Mouse (Mus musculus): ENCODE results near the gene Pias3.
A peak's percentile ranks its signal among the peaks of the same experiment; 100 is the strongest.
"Not testable (repeated sequence)": the region's sequence is repeated elsewhere in the genome, so short reads cannot be mapped to it uniquely, and the experiment has no call there.

Pias3 gene

DNA sequence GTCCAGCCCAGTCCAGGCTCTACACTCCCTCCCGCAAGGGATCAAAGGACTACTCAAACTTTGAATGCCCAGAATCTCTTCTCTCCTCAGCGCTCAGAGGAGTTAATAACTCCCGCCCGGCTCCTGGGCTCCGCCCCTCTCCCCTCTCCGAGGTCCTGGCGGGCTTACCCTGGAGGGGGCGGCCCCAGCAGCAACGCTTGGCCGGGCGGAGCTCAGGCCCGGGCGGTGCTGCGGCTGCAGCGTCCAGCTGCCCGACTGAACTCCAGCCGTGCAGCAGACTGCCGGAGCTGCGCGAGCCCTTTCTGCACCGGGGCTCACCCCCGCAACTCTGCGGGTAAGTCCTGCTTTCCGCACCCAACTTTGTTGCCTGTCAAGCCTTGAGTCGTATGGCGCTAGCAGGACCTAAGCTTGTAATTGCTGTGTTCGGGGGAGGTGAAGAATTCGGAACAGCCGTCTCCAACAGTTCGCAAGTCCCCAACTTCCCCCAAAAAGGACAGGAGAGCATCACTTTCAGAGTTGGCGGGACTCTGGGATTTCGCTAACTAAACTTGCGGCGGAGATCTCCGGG, at the start of gene Pias3:
Pias3 (plus strand) TSS at position 187 of the 568 bp plus-strand sequence.
- peak; percentile 88 for DNase-seq

DNA sequence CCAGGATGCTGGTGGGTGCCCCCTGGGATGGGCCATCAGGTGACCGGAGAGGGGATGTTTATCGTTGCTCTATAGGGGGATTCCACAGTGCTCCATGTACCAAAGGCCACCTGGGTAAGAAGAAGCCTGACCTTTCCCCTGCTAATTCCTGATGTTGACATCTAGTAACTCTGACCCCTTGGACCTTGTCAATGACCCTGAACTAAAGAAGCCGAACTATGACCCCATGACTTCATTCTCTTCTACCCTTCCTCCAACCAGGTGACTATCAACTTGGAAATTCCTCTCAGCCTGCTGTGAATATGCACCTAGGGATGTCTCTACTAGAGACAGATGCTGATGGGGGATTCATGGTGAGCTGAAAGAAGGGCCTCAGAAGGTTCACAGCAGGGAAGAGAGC, 48.8 kb upstream of the Pias3 start:
- DNase-seq, result no peak

GRCm38 (mm10) chr3:96660901-96661300, 35.3 kb upstream of the Pias3 start:
- DNase-seq, result no peak

GRCm38 (mm10) chr3:96662731-96663316, 33.4 kb upstream of the Pias3 start:
- no peak for DNase-seq

DNA sequence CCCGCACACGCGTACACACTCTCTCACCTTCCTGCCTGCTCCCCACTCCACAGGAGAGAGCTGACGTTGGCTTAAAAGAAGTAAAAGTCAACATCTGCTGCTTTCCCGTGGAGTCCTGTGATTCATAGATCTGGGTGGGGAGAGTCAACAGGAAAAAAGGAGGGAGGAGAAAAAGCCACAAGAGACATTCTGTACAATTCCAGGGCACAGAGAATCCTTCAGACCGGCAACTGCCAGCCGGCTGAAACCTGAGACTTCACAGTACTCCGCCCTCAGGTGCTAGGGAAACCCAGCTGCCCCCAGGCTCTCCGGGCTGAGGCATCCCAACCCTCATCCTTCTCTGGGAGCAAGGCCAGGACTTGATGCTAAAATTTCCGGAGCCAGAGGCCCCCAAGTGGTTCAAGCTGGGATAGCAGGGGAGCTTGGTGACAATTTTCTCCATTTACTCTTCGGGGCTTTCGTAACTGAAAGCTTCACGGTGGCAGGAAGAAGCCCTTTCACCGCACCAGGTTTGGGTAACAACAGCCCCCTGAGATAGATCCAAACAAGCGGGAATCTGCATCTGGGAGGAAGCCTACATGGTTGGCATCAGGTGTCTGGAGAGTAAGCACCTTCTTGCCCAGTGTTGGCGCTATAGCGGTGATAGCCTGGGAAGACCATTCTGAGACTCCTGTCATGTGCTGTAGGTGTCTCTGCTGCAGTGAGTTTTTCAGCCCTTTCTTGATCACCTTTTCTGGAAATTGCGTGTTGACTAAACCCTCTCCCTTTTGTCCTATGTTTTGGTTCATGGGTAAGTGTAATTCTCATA, 32.5 kb upstream of the Pias3 start:
- peak; percentile 67 for DNase-seq

DNA sequence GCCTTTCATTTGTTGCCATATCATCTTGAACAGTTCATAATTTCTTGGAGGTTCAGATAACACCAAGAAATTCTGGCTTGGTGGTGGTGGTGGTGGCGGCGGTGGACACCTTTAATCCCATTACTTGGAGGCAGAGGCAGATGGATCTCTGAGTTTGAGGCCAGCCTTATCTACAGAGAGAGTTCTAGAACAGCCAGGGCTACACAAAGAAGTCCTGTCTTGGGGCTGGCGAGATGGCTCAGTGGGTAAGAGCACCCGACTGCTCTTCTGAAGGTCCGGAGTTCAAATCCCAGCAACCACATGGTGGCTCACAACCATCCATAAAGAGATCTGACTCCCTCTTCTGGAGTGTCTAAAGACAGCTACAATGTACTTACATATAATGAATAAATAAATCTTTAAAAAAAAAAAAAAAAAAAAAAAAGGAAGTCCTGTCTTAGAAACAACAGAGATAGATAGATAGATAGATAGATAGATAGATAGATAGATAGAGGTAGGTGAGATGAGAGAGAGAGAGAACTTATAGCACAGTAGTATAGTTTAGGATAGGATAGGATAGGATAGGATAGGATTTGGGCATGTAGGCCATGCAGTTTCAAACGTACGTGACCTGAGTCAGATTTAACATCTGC, 30.3 kb upstream of the Pias3 start:
- not testable (repeated sequence) for DNase-seq

DNA sequence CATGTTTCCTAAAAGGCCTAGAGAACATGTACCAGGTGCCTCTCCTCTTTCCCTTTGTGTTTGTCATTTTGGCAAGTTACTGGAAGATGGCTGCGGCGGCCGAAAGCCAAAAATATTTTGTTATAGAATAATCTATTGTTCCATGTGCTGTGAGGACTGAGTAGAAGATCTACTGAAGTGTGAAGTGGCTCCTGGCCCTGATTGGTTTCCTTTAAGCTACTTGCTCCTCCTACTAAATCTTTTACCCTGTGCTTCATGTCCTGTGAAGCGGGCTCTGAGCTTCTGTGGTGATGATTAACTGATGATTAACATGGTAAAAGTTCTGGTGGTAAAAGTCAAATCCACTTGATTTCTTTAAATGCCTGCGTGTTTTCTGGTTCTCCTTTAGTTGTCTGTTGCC, 29.3 kb upstream of the Pias3 start:
- no peak for DNase-seq

DNA sequence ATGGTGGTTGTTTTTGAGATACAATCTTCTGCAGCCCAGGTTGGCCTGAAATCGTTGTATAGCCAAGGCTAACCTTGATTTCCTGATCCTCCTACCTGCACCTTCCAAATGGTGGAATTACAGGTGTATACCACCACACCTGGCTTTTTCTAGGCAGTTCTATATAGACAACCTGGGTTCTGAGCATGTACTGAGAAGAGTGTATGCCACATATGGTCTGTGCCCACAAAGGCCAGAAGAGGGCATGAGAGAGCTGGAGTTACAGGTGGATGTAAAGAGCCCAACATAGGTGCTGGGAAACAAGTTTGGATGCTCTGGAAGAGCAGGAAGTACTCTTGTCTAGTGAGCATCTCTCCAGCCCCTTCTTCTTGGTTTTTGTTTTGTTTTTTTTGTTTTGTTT, 28.9 kb upstream of the Pias3 start:
- peak; percentile 34 for DNase-seq

- no peak for DNase-seq
These were observed 27.6 kb upstream of the Pias3 start for GRCm38 (mm10) chr3:96668424-96669067.

GRCm38 (mm10) chr3:96669727-96670468, 26.3 kb upstream of the Pias3 start, which contains the start of gene Ankrd35:
Gene Ankrd35, plus strand, starts transcription at chr3:96670131.
- DNase-seq, result peak; percentile 88

DNA sequence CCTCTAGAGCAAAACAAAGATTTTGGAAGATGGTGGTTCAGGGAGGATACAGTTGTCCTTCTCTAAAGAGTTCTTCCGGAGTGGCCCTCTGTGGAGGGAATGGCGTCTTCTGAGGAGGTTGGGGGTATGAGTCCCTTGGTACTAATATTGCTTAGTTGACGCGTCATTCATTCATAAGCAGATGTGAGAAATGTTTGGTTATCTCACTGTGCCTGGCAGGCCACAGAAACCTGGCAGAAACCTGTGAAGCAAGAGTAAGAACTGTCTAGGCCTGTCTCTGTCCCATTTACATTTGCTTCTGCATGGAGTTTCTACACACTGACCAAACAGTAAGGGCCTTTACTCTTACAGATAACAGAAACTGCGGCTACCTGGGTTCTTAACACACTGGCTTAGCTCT, 24.7 kb upstream of the Pias3 start:
- DNase-seq, result no peak

GRCm38 (mm10) chr3:96673514-96673913, 22.7 kb upstream of the Pias3 start:
- no peak for DNase-seq

GRCm38 (mm10) chr3:96674442-96674841, 21.7 kb upstream of the Pias3 start:
- DNase-seq, result no peak

- no peak for DNase-seq
These were observed 21.0 kb upstream of the Pias3 start for GRCm38 (mm10) chr3:96675171-96675570.

GRCm38 (mm10) chr3:96675690-96676089, 20.5 kb upstream of the Pias3 start:
- DNase-seq, result no peak

DNA sequence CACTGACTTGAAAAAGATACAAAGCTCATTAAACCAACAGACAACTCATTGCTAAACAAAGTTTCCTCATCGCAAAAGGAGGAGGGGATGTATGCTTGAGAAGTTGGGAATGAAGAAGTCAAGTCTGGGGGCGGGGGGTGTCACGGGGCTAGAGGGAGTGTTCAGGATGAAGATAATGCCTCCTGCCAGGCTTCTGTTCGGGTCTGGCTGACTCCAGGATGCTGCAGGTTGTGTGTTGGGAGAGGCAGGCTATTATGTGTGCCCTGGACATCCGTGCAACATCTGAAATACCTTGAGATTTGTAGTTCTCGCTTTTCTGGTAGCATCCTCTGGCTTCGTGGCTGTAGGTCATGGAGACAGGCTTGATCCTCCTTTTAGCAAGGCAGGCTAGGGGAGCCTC, 17.7 kb upstream of the Pias3 start:
- DNase-seq, result no peak

DNA sequence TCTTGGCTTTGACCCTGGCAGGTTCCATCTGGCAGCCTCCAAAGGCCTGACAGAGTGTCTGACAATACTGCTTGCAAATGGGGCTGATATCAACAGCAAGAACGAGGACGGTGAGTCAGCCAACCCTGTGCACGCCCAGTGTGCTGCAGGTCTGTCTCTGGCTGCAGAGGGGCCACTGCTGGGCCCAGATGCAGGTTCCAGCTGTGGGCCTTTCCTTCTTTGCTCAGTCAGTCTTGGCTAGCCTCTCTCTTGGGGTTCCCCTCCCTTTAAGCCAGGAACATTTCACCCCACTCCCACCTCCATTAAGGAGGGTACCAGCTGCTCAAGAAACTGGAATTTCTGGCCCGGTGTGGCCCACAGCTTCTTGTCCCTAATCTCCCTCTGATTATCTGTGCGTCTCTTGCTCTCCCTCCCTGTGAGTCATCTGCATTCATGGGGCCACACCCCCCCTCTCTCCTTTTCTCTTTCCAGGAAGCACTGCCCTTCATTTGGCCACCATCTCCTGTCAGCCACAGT, 17.0 kb upstream of the Pias3 start:
- DNase-seq, result no peak

GRCm38 (mm10) chr3:96680269-96680956, 15.8 kb upstream of the Pias3 start:
- DNase-seq, result no peak

- no peak for DNase-seq
These were observed 12.7 kb upstream of the Pias3 start for GRCm38 (mm10) chr3:96683496-96683895.

- no peak for DNase-seq
These were observed 11.9 kb upstream of the Pias3 start for GRCm38 (mm10) chr3:96684151-96684821.

DNA sequence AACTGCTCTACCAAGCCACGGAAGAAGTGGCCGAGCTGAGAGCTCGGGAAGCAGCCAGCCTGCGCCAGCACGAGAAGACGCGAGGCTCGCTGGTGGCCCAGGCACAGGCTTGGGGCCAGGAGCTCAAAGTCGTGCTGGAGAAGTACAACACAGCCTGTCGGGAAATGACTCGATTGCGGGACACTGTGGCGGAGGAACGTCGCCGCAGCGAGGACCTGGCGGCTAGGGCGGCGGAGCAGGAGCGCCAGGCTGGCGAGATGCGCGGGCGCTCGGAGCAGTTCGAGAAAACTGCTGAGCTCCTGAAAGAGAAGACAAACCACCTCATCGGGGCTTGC, 11.4 kb upstream of the Pias3 start:
- DNase-seq, result no peak

Measured in liver (tissue).